Mouse (Mus musculus): Measurements from ENCODE around the gene Hdac5. TPM values are rescaled to one million over a fixed set of nuclear protein-coding genes. Genes with fewer than 3 reads are reported as not detected.

Hdac5 gene
- total and polyA plus RNA-seq, 3 experiments, result 9.1 to 29.3 TPM; not detected in 1

DNA sequence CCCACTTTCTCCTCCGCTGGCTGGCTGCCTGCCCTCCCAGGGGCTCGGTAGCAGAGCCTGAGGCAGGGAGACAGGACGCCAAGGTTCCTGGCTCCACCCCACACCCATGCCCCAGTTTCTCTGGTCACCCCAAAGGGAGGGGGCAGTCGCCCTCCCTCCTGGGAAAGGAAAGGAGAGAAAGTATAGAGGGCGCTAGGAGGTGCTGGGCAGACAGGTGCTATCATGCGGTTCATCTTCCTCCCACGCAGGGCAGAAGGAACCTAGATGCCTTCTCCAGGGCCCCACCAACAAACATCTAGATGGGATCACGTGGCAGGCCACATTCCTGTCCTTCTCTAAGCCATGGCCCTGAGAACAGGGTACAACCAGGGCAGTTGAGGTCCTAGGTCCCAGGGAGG, 8.0 kb downstream of the Hdac5 start:
- Histone ChIP-seq H3K27ac (ENCODE audit: control insufficient read depth, low read depth, low read length) (peak overlapping the region; percentile 63), H3K36me3 (ENCODE audit: control insufficient read depth in 1 of 2, insufficient read depth in 2 of 2, low read length in 2 of 2) (peaks cover 0 to 31% of the 10 kb centered on the region in 2 experiments; a peak in 2 of 4 replicates), H3K79me2 (ENCODE audit: control insufficient read depth, insufficient read depth, low read length, poor library complexity) (no peaks in the 10 kb centered on the region), H3K9ac (ENCODE audit: control insufficient read depth, low read depth, low read length, poor library complexity, severe bottlenecking) (peak overlapping the region; percentile 52), H3K4me3 (ENCODE audit: control insufficient read depth in 1 of 2, insufficient read depth in 1 of 2, low read depth in 2 of 2, low read length in 2 of 2) (peak overlapping the region; percentile 33 to 50), H3K4me1 (ENCODE audit: control insufficient read depth in 1 of 2, insufficient read depth in 2 of 2, low read length in 2 of 2) (peaks cover 20 to 48% of the 10 kb centered on the region in 2 experiments), H3K27me3 (ENCODE audit: control insufficient read depth in 1 of 2, insufficient read depth in 2 of 2, low read length in 2 of 2) (no peaks in the 10 kb centered on the region), H3K9me3 (replicated peaks; ENCODE audit: insufficient read depth, low read length) (no peaks in the 10 kb centered on the region)
- TF ChIP-seq RCOR1 (IDR thresholded peaks at IDR 0.05; ENCODE audit: low read depth, low read length) (no peak), TAL1 (IDR thresholded peaks at IDR 0.05; ENCODE audit: low read length) (no peak), GATA1 (IDR thresholded peaks at IDR 0.05; ENCODE audit: low read depth, low read length) (peak; percentile 63), HCFC1 (IDR thresholded peaks at IDR 0.05; ENCODE audit: low read depth, low read length) (0 out of 2 replicates have a peak, but pooled peaks have one; percentile 2), EP300 (IDR thresholded peaks at IDR 0.05; ENCODE audit: low read depth in 1 of 2, low read length in 2 of 2) (peak in 1 of 2 experiments; percentile 55; a peak in 2 of 4 replicates), SMC3 (IDR thresholded peaks at IDR 0.05; ENCODE audit: low read depth, low read length) (no peak), USF1 (IDR thresholded peaks at IDR 0.05; ENCODE audit: low read depth, low read length) (peak; percentile 91), MYC (IDR thresholded peaks at IDR 0.05; ENCODE audit: low read depth, low read length) (no peak), SIN3A (IDR thresholded peaks at IDR 0.05; ENCODE audit: low read length) (no peak; the same call in none of the 2 replicates), ETS1 (IDR thresholded peaks at IDR 0.05; ENCODE audit: low read depth, low read length) (peak; percentile 55), ZMIZ1 (IDR thresholded peaks at IDR 0.05; ENCODE audit: low read depth, low read length) (no peak), CTCF (IDR thresholded peaks at IDR 0.05 in 2 of 3, conservative IDR thresholded peaks at IDR 0.05 in 1 of 3; ENCODE audit: control insufficient read depth in 1 of 3, insufficient read depth in 1 of 3, low read depth in 2 of 3, low read length in 3 of 3, poor library complexity in 1 of 3, severe bottlenecking in 1 of 3) (peak in 2 of 3 experiments; percentile 20 to 24; a peak in 2 of 6 replicates), MXI1 (IDR thresholded peaks at IDR 0.05; ENCODE audit: low read depth, low read length) (peak; percentile 30; the same call in 1 of the 2 replicates), ZNF384 (IDR thresholded peaks at IDR 0.05; ENCODE audit: low read depth, low read length) (no peak), MEF2A (IDR thresholded peaks at IDR 0.05; ENCODE audit: extremely low read depth, insufficient replicate concordance, low read depth, low read length, poor library complexity, severe bottlenecking) (no peak; the same call in 1 of the 2 replicates), RAD21 (IDR thresholded peaks at IDR 0.05; ENCODE audit: low read depth, low read length) (no peak), USF2 (IDR thresholded peaks at IDR 0.05; ENCODE audit: borderline replicate concordance in 1 of 2, insufficient read depth in 1 of 2, low read depth in 1 of 2, low read length in 2 of 2) (peak in 1 of 2 experiments; percentile 57; a peak in 2 of 4 replicates), MAX (IDR thresholded peaks at IDR 0.05; ENCODE audit: low read length) (peak; percentile 71), MYB (IDR thresholded peaks at IDR 0.05; ENCODE audit: low read depth, low read length) (no peak)
- peak; percentile 64 for DNase-seq (ENCODE audit: low read depth, low spot score)
